Mouse (Mus musculus): ENCODE measurements around the gene Ncam1.

DNA sequence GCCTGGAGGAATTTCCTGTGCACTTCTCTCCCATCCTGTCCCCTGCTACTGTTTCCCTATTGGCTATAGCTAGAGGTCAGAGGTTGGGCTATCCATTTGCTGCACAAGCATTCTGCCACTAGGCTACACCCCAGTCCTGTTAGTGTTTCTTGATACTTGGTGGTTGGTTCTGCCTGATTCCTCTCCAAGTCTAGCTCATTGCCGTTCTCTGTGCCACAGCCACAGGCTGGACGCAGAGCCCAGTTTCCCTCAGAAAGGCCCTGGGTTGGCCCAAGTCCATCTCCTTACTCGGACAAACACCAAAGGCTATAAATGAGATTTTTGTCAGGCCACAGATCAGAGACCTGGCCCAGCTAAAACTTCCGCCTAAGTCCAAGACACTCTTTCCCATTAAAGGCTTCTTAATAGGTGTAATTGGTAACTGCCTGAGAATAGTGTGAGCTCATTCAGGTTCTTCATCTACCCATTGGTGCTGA is 140.3 kb downstream of the Ncam1 start:
- TF ChIP-seq EP300 (IDR thresholded peaks at IDR 0.05; ENCODE audit: low read depth) (no peak), CTCF (IDR thresholded peaks at IDR 0.05; ENCODE audit: low read depth) (no peak)

Measured in liver, postnatal 0 days (tissue).